Comparison of ENCODE assay signal across 8 mouse cellular contexts in the genomic region with DNA sequence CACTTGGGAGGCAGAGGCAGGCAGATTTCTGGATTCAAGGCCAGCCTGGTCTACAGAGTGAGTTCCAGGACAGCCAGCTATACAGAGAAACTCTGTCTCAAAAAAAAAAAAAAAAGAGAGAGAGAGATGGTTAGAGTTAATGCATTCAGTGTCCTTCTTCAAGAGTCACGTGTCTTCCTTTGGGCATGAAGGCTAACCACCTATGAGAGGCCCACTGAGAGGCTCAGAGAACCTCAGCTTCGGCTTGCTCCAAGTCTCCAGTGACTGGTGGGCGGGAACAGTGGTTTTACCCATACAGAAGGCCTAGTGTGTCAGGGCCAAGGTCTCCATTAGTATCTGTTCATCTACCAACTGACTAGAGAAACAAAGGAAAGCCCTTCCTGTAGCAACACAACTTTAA. TPM values are rescaled to one million over a fixed set of nuclear protein-coding genes. Genes with fewer than 3 reads are reported as not detected.
DNase-seq lines count a peak whose midpoint lies in the region; ATAC-seq lines count a peak whose summit lies in the region.

No protein-coding gene starts in this region.

- no peak for DNase-seq in kidney, adult 18-20 months
- DNase-seq in embryonic facial prominence, embryonic 14.5 days (ENCODE audit: low spot score) = no peak
- DNase-seq in natural killer cell, adult 2 months (ENCODE audit: low spot score in 2 of 2) = peak; percentile 23 to 58
- no peak for DNase-seq in left cerebral cortex, adult 9 months (ENCODE audit: low spot score in 2 of 2)
- DNase-seq in embryo, embryonic 10.5 days (ENCODE audit: low spot score) = no peak
- DNase-seq in cerebellum, postnatal 14 days = no peak

- 0 out of 2 replicates have a peak, but pooled peaks cover 4% of the 10 kb centered on the region for H3K27me3 ChIP-seq in kidney, embryonic 15.5 days
- H3K27me3 ChIP-seq in embryonic facial prominence, embryonic 14.5 days (replicated peaks; ENCODE audit: control insufficient read depth, insufficient read depth, low read length) = no peaks in the 10 kb centered on the region
- no peaks in the 10 kb centered on the region for H3K27me3 ChIP-seq in limb, embryonic 12.5 days

- H3K4me1 ChIP-seq in kidney, embryonic 15.5 days = peaks cover 25% of the 10 kb centered on the region
- peaks cover 30% of the 10 kb centered on the region for H3K4me1 ChIP-seq in embryonic facial prominence, embryonic 14.5 days (ENCODE audit: control insufficient read depth, insufficient read depth, low read length)
- H3K4me1 ChIP-seq in limb, embryonic 12.5 days (replicated peaks) = peaks cover 21% of the 10 kb centered on the region

- ATAC-seq in kidney, embryonic 15.5 days (replicated peaks; ENCODE audit: low FRiP score) = peak; percentile 8; the same call in 1 of the 2 replicates
- no peak; the same call in 1 of the 2 replicates for ATAC-seq in embryonic facial prominence, embryonic 14.5 days (ENCODE audit: low read depth)
- no peak for ATAC-seq in limb, embryonic 12.5 days (ENCODE audit: insufficient number of reproducible peaks, insufficient read depth, low FRiP score, low TSS enrichment, low read depth)

- H3K27ac ChIP-seq in kidney, embryonic 15.5 days = peak overlapping the region; percentile 81
- H3K27ac ChIP-seq in embryonic facial prominence, embryonic 14.5 days (replicated peaks; ENCODE audit: low read depth, low read length) = peak overlapping the region; percentile 75
- peak overlapping the region; percentile 68; the same call in 1 of the 2 replicates for H3K27ac ChIP-seq in limb, embryonic 12.5 days

- 64% methylated on average over 3 of the region's 3 CpGs for WGBS in kidney, embryonic 15.5 days
- 57% methylated on average over 3 of the region's 3 CpGs for WGBS in embryonic facial prominence, embryonic 14.5 days
- 85% methylated on average over 3 of the region's 3 CpGs for WGBS in limb, embryonic 12.5 days

- peak overlapping the region; percentile 61 for H3K4me2 ChIP-seq in kidney, embryonic 15.5 days
- H3K4me2 ChIP-seq in embryonic facial prominence, embryonic 14.5 days (ENCODE audit: low read depth, low read length) = peak overlapping the region; percentile 55
- H3K4me2 ChIP-seq in limb, embryonic 12.5 days = peak overlapping the region; percentile 53

- no peak overlapping the region for H3K9ac ChIP-seq in kidney, embryonic 15.5 days
- no peak overlapping the region for H3K9ac ChIP-seq in embryonic facial prominence, embryonic 14.5 days (ENCODE audit: low read depth, low read length)
- H3K9ac ChIP-seq in limb, embryonic 12.5 days (replicated peaks) = no peak overlapping the region

- H3K36me3 ChIP-seq in kidney, embryonic 15.5 days = no peaks in the 10 kb centered on the region
- H3K36me3 ChIP-seq in embryonic facial prominence, embryonic 14.5 days (ENCODE audit: control insufficient read depth, insufficient read depth, low read length) = no peaks in the 10 kb centered on the region
- no peaks in the 10 kb centered on the region for H3K36me3 ChIP-seq in limb, embryonic 12.5 days

- no peaks in the 10 kb centered on the region for H3K9me3 ChIP-seq in kidney, embryonic 15.5 days (replicated peaks)
- no peaks in the 10 kb centered on the region for H3K9me3 ChIP-seq in embryonic facial prominence, embryonic 14.5 days (ENCODE audit: control insufficient read depth, low read length)
- no peaks in the 10 kb centered on the region for H3K9me3 ChIP-seq in limb, embryonic 12.5 days

- 0 out of 2 replicates have a peak overlapping the region, but pooled peaks have one; percentile 25 for H3K4me3 ChIP-seq in kidney, embryonic 15.5 days (replicated peaks)
- 0 out of 2 replicates have a peak overlapping the region, but pooled peaks have one; percentile 7 for H3K4me3 ChIP-seq in embryonic facial prominence, embryonic 14.5 days (ENCODE audit: low read depth, low read length)
- no peak overlapping the region for H3K4me3 ChIP-seq in limb, embryonic 12.5 days (replicated peaks)

RNA-seq across cellular contexts. Expression of a gene that starts 33.9 kb away (rescaled TPM):
- polyA plus RNA-seq in kidney, embryonic 15.5 days (2015; fragmentation: Nextera tagmentation; extraction: Ambion mirVana) = 3.9 and 4.2 TPM in 2 replicates
- polyA plus RNA-seq in embryonic facial prominence, embryonic 14.5 days (2014; fragmentation: Nextera tagmentation; extraction: Ambion mirVana) = 0.58 and 1.1 TPM in 2 replicates
- 0.10 and 0.31 TPM in 2 replicates for polyA plus RNA-seq in limb, embryonic 12.5 days (2016; fragmentation: Nextera tagmentation; extraction: Ambion mirVana)

RNA-seq across cellular contexts. Expression of a gene that starts 37.1 kb away (rescaled TPM):
- polyA plus RNA-seq in kidney, embryonic 15.5 days (2015; fragmentation: Nextera tagmentation; extraction: Ambion mirVana) = 1.1 and 5.7 TPM in 2 replicates
- polyA plus RNA-seq in embryonic facial prominence, embryonic 14.5 days (2014; fragmentation: Nextera tagmentation; extraction: Ambion mirVana) = 7.6 and 12.8 TPM in 2 replicates
- polyA plus RNA-seq in limb, embryonic 12.5 days (2016; fragmentation: Nextera tagmentation; extraction: Ambion mirVana) = 0.70 and 1.9 TPM in 2 replicates

RNA-seq across cellular contexts. Expression of a gene that starts 52.2 kb away (rescaled TPM):
- not detected in 2 replicates for polyA plus RNA-seq in kidney, embryonic 15.5 days (2015; fragmentation: Nextera tagmentation; extraction: Ambion mirVana)
- polyA plus RNA-seq in embryonic facial prominence, embryonic 14.5 days (2014; fragmentation: Nextera tagmentation; extraction: Ambion mirVana) = not detected in 2 replicates
- polyA plus RNA-seq in limb, embryonic 12.5 days (2016; fragmentation: Nextera tagmentation; extraction: Ambion mirVana) = not detected in 2 replicates

RNA-seq across cellular contexts. Expression of a gene that starts 52.3 kb away (rescaled TPM):
- polyA plus RNA-seq in kidney, embryonic 15.5 days (2015; fragmentation: Nextera tagmentation; extraction: Ambion mirVana) = 167 and 189 TPM in 2 replicates
- 133 and 168 TPM in 2 replicates for polyA plus RNA-seq in embryonic facial prominence, embryonic 14.5 days (2014; fragmentation: Nextera tagmentation; extraction: Ambion mirVana)
- 114 and 117 TPM in 2 replicates for polyA plus RNA-seq in limb, embryonic 12.5 days (2016; fragmentation: Nextera tagmentation; extraction: Ambion mirVana)

RNA-seq across cellular contexts. Expression of a gene that starts 53.4 kb away (rescaled TPM):
- 93.2 and 102 TPM in 2 replicates for polyA plus RNA-seq in kidney, embryonic 15.5 days (2015; fragmentation: Nextera tagmentation; extraction: Ambion mirVana)
- polyA plus RNA-seq in embryonic facial prominence, embryonic 14.5 days (2014; fragmentation: Nextera tagmentation; extraction: Ambion mirVana) = 95.5 and 106 TPM in 2 replicates
- polyA plus RNA-seq in limb, embryonic 12.5 days (2016; fragmentation: Nextera tagmentation; extraction: Ambion mirVana) = 142 and 147 TPM in 2 replicates

Comparison
In these comparisons a context has a peak if more than half of its experiments do, and no peak if none do; other contexts are left out.
1. DNase-seq: peak in natural killer cell, adult 2 months (2 of 2); none in kidney, adult 18-20 months (single experiment), embryonic facial prominence, embryonic 14.5 days (single experiment), left cerebral cortex, adult 9 months (0 of 2), embryo, embryonic 10.5 days (single experiment) and cerebellum, postnatal 14 days (0 of 2).
2. Peak in every context shown above with its lines, with median percentiles within 50 percentile points of each other: H3K27ac ChIP-seq and H3K4me2 ChIP-seq.